Mouse (Mus musculus): Measurements from ENCODE around the gene Apol7a. TPM values are rescaled to one million over a fixed set of nuclear protein-coding genes. Genes with fewer than 3 reads are reported as not detected.

Apol7a gene
- polyA plus RNA-seq, 1 experiment, result 0.38 TPM

DNA sequence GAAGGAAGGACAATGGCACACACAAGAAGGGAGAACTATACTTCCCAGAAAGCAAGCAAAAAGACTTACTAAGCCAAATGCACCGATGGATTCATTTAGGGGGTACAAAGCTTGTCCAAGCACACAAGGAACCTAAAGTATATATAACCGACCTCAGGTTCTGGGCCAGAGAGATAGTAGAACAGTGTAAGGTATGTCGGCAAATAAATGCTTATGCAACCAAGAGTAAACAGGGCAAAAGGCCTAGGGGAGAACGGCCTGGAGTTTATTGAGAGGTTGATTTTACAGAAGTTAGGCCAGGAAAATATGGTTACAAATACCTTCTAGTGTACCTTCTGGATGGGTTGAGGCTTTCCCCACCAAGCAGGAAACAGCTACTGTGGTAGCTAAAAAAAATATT is 21.5 kb downstream of the Apol7a start:
- no peak for DNase-seq (ENCODE audit: extremely low spot score in 1 of 2, low spot score in 1 of 2)

DNA sequence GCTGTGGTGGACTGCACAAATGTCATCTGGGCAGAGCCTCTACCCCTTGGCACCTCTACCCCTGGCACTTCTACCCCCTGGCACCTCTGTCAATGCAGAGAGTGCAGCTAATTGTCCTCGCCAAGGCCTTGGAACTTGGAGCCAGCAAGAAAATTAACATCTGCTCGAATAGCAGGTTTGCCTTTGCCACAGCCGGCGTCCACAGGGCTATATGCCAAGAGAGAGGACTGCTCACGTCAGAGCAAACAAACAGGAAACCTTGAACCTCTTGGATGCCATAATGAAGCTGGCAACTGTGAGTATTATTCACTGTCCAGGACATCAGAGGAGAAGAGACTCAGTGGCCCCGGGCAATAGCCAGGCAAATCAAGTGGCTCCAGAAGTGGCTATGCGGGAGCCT is 22.0 kb downstream of the Apol7a start:
- no peak for DNase-seq (ENCODE audit: extremely low spot score in 1 of 2, low spot score in 1 of 2)

DNA sequence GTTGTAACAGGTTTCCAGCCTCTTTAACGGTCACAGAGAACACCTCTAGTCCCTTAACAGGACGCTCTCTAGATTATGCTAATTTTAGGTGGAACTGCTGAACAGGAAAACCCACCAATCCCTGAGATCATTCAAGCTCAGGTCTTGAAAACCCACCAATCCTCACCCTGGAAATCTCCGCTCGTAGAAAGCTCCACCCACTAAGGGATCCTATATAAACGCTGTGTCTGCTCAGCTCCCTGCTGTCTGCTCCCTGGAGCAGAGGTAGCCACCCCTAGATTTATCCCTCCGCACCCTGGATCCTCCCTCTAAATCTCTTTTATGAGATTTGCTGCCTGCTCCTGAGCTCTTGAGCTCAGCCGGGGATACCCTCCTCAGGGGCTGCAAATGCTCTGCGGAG is 28.3 kb downstream of the Apol7a start:
- no peak for DNase-seq (ENCODE audit: extremely low spot score in 1 of 2, low spot score in 1 of 2)

DNA sequence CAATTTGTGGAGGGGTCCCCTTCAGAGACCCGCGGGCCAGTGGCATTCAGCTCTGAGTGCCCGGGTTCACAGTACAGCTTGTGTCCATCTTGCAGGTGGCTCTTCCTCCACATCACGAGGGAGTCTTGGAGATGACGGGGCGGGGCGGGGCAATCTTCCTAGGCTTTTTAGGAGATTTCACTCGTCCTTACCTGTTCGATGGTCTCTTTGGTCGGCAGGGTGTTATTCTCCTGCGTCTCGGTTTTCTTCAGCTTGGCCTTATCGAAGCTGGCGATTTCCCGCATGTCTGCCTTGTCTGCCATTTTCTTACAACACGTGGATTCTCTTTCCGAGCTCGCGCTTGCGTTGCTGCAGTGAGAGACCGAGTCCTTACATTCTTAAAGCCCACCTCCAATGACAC is 28.9 kb downstream of the Apol7a start:
- no peak for DNase-seq (ENCODE audit: extremely low spot score in 1 of 2, low spot score in 1 of 2)

DNA sequence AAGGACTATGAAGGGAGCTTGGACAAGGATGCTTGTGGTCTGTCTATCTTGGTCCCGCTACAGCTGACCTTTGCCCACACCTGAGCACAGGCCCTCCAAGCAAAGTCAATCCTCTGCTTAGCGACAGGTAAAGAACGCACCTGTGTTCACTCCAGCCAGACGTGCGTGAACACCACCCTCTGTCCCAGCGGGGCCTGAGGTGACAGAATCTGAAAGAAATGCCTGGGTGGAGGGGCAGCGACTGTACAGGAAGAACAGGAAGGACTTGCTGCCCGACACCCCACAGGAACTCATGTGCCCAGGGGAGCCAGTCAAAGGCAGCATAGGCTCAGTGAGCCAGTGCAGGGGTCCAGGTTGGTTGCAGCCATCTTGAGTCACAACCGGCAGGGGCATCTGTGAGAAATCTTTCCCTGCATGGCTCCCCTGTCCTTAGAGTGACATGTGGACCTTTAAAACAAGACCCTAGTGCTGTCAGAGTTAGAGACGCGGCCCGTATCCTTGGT is 30.0 kb downstream of the Apol7a start:
- no peak for DNase-seq (ENCODE audit: extremely low spot score in 1 of 2, low spot score in 1 of 2)

DNA sequence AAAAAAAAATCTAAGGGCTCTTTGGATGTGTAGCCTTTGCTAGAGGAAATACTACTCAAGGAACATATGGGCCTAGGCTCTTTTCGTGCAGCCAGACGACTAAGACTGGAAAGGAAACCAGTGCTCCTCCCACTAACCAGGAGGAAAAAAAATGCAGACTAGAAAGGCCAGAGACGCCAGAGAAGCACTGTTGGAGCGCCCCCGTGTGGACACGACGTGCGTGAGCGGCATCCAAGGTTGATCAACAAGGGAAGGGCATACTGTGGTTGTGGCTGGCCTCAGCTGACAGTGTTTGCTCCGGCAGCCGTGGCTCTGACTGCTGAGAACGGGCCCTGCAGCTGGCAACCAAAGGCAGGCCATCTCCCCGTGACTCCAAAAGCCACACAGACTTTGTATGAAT is 30.8 kb downstream of the Apol7a start:
- DNase-seq (ENCODE audit: extremely low spot score in 1 of 2, low spot score in 1 of 2), result peak; percentile 90 to 99

DNA sequence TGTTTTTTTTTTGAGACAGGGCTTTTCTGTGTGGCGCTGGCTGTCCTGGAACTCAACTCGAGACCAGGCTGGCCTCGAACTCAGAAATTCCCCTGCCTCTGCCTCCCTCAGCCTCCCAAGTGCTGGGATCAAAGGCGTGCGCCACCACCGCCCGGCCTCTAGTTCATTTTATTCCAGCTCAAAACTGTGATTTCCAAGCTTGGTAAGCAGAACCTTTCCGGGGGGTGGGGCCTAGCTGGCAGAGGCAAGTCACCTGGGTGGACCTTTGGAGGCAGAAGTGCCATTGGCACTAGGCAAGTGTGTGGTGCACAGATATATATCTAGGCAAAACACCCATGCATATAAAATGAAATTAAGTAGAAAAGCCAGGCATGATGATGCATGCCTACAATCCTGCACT is 31.4 kb downstream of the Apol7a start:
- DNase-seq (ENCODE audit: extremely low spot score in 1 of 2, low spot score in 1 of 2), result peak in 1 of 2 experiments; percentile 45

DNA sequence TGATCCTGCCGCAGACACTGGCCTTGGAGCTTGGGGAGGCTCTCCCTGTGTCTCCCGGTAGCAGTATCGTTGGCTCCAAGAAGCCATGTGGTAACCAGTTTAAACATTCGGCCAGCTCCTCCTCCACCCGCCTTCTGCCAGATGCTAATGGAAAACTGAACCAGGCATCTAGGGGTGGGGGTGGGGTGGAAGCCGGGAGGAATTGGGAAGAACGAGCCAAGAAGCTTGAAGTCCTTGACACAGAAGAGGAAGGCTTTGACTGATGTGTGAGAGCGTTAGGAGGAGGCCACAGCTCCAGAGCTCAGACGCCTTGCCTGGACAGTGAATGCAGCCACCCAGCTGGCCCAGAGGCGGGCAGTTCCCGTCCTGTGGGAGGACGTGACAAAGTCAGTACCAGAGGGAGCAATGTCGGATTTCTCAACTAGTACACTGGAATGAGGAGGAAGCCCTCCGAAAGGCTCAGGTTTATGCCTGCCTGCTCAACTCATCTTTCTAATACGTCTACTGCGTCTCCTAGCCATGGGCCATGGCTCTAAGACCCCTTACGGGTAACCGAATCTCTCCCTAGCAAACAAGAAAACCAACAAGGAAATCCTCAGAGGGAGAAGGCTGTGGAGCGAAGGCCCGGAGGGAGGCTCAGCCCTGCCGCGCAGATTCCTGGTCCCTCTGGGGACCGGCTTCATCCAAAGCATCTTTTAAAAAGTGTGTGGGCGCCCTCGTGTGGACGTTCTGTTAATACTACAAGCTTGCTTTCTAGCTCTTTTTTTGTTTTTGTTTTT is 32.0 kb downstream of the Apol7a start:
- DNase-seq (ENCODE audit: extremely low spot score in 1 of 2, low spot score in 1 of 2), result peak; percentile 67 to 89

DNA sequence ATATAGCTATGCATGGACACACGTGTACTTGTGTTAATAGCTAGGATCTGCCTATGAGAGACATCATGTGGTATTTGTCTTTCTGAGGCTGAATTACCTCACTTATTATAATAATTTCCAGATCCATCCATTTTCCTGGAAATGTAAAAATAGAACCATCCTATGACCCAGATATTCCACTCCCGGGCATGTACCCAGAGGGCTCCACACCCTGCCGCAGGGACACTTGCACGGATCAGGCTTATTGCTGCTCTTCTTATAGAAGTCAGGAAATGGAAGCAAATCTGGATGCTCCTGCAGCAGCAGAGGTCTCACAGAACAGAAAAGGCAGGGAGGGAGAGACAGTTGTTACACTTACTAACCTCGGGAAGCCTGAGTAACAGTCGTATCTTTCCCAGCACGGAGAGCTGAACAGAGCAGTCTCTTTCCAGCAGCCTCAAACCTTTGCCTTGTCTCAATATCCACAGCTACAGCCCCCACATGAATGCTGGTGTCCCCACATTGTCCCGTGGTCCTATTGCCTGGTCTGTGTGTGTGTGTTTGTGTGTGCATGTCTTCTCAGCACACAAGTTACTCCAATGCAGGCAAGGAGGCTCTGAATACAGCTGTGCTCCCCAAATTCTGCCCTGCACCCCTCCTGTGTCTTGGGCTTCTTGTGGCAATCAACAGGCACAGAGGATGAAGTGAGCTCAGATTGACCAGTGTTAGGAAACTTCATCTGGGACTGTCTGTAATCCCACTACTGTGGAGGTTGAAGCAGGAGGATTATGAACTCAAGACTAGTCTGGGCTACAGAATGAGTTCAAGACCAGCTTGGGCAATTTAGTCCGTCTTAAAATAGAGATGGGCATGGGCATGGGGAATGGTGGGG is 33.0 kb downstream of the Apol7a start:
- DNase-seq (ENCODE audit: extremely low spot score in 1 of 2, low spot score in 1 of 2), result no peak

DNA sequence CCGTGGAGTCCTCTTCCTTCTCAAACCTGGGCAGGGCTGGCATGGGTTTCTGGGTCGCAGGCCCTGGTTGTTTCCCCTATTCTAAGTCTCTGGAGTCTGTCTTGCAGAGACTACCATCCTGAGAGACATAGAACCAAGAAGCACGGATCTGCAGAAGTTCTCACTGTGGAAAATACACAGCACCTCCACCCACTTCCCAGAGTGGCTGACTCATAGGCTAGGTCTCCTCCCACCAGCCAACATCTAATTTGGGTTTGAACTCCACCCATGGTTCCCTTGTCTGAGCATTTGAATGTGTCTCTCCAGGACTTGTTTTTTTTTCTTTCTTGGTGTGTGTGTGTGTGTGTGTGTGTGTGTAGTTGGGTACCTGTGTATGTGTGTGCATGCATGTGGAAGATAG is 34.9 kb downstream of the Apol7a start:
- DNase-seq (ENCODE audit: extremely low spot score in 1 of 2, low spot score in 1 of 2), result peak; percentile 86 to 89

DNA sequence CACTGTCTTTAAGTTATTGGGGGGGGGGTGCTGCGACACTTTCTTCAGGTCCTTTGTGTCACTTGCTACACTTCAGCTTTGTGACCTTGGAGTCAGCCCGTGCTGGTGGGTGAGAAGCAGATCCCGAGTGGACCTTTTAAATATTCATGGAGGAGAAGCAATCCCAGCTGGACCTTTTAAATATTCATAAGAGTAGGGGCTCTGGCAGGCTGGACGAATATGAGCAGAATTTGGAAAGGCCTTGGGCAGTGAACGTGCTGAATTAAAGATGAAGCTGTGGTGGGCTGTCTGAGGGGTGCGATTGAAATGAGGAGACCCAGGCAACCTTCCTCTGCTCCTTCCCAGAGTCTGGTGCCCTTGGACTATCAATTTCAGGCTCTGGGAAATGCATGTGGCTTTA is 35.3 kb downstream of the Apol7a start:
- no peak for DNase-seq (ENCODE audit: extremely low spot score in 1 of 2, low spot score in 1 of 2)

DNA sequence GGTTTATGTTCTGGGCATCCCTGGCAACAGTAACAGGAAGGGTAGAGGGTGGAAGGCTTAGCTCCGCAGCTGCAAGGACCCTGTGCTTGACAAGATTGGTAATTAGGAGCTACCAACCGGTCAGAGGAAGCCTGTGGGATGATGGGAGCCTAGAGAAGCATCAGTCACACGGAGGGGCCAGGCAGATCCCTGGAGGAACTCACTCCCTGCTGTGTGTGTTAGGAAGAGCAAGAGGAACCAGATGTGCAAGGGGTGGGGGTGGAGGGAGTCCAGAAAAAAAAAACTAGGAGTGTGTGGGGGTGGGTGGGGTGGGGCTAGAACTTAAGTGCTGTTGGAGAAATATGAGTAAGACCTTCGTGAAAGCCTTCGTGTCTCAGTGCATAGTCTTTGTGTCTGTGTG is 36.0 kb downstream of the Apol7a start:
- no peak for DNase-seq (ENCODE audit: extremely low spot score in 1 of 2, low spot score in 1 of 2)

DNA sequence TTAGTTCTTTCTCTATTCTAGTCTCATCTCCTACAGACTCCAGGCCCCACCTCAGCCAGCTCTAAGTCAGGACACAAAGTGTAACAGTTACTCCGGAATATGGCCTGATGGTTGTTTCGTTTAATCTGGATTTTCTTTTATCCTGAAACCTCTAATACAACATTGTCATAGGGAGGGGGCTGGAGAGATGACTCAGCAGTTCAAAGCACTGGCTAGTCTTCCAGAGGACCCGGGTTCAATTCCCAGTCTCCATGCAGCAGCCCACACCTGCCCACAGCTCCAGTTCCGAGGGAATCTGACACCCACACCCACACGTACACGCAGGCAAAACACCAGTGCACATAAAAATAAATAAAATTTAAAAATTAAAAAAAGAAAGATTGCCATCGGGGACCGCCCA is 39.0 kb downstream of the Apol7a start:
- DNase-seq (ENCODE audit: extremely low spot score in 1 of 2, low spot score in 1 of 2), result no peak

DNA sequence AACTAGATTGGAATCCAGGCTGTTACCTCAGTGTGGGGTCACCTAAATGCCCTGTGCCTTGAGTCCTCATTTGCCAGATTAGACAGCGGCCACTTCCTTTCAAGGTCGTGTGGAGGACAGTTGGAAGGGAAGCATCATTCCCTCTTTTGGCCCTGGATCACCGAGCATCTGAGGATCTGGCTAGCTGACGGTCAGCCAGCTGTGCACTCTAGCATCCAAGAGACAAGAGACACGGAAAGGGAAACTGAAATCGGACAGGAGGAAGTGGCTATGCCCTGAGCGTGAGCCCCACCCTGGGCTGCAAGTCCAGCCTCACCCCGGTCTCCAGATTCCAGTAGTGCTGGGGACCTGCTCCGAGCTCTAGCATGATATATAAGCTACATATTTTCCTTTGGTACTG is 39.4 kb downstream of the Apol7a start:
- DNase-seq (ENCODE audit: extremely low spot score in 1 of 2, low spot score in 1 of 2), result no peak

DNA sequence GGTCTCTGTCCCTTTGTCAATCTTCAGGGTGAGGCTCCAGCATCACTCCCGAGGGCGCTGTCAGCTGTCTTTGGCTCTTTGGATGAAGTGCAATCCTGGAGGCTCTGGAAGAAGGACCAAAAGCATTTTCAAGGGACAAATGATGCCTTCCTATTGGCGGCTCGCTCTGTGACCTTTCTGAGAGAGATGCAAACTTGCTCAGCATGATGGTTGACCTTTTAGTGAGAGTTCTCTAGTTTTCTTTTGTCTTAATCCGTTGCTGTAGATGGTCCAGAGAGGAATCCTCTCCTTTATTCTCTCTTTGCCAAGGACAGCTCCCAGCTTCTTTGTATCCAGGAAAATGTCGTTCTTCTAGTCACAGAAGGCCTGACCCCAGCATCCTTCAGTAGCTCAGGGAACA is 39.8 kb downstream of the Apol7a start:
- DNase-seq (ENCODE audit: extremely low spot score in 1 of 2, low spot score in 1 of 2), result no peak

DNA sequence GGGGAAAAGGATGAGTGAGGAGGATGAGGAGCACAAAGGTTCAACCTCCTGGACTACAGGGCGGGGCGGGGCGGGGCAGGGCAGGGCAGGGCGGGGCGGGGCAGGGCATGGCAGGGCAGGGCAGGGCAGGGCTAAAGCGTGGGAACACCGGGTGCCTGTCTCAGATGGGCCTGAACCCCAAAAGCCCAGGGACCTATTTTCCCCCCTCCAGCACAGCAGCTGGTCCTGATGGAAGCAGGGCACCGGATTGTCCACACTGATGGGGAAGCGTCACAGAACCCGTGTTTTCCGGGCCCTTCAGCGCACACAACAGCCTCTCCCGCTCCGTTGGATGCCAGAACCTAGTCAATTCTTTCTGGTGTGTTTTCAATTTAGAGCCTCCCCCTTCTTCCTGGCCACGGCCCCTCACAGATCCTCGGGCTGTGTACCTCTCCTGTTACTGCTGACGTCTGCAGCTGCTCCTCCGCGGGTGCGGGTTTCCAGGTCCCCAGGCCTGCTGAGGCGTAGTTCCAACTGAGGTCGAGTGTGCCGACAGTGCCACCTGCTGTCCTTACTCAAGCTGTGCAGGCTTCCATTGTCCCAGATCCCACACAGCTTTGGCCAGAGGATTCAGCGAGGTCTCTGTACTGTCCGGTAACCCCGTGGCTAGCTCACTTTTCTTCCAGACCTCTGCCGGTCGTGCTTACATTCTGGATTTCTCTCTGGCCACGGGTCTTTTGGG is 40.4 kb downstream of the Apol7a start:
- peak; percentile 69 to 93 for DNase-seq (ENCODE audit: extremely low spot score in 1 of 2, low spot score in 1 of 2)

DNA sequence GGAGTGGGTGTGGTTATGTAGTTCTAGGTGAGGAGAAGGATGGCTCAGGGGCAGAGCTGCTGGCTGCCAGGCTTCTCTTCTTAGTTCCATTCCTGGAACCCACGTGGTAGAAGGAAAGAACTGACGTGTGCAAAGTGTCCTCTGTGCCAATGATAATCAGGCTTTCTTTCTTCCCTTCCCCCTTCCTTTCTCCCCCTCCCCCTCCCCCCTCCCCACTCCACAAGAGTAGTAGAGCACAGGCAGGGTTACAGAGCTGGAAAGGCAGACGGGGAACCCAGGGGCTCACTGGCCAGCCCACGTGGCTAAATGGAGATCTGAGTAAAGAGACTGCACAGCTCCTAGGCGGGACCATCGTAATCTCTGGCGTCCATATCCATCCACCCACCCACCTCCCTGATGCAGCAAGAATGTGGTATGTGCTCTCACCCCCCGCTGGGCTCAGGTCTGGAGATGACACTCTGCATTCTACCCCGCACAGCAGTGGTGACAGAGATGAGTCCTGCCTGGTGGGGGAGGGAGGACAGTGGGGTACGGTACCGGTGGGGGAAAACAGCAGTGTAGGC is 42.6 kb downstream of the Apol7a start:
- DNase-seq (ENCODE audit: extremely low spot score in 1 of 2, low spot score in 1 of 2), result peak in 1 of 2 experiments; percentile 78

DNA sequence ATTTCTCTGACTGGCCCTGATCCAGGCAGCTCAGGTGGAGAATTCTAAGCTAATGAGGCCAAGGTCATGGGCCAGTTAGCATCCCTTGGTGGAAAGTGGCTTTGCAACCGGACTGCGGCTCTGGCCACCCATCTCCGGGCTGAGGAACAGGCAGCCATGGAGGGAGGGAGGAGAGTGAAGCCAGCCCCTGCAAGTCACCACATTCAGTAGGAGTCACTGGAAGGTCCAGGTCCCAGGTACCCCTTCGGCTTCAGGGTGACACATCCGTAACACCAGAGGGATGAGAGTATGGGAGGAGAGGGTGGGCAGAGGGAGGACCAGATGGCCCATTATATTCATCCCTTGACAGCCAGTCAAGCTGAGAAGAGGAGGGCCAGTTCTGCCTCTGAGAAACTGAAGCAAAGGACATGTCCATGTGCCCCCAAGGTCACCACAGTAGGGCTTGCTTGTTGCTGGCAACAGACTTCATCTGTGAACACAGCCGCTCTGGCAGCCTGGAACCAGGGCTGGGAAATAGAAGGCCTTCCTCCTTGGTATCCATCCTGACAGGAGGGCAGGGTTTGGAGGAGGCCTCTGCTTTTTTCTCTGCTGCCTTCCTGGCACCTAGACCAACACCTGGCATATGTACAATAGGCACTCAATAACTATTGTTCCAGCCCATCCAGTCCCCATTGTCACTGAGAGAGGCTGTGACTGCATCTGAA is 43.9 kb downstream of the Apol7a start:
- DNase-seq (ENCODE audit: extremely low spot score in 1 of 2, low spot score in 1 of 2), result no peak

DNA sequence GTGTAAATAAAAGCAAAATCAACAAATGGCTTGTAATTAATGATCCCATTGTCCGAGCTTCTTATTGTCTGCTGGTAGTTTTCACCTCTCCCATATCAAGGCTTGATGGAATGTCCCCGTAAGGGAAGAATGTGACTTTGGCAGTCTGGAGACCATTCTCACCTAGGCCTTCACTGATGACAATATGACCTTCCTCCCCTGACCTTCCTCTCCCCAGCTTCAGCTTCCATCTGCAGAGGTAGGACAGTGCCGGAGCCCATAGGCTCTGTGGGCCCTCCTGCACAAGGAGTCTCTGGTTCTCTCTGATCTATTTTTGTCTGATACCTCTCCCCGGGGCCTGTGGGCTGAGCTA is 44.4 kb downstream of the Apol7a start:
- DNase-seq (ENCODE audit: extremely low spot score in 1 of 2, low spot score in 1 of 2), result no peak

DNA sequence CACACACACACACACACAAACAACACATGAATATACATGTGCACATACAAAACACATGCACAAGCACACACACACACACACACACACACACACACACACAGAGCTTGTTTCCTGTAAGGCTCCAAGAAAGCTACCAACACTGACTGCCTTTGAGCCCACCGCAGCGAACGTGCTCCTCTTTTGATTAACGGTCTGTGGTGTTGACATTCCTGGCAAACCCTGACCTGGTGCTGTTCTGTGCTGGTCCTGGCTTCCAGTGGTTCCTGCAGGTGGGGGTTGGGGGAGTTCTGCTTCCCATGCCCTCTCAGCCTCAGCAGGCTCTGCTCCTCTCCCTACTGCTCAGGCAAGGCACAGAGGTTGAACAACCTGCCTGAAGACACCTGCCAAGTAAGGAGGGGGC is 45.1 kb downstream of the Apol7a start:
- DNase-seq (ENCODE audit: extremely low spot score in 1 of 2, low spot score in 1 of 2), result no peak

Data from frontal cortex, adult 2 months (tissue).